Mouse (Mus musculus) kidney, postnatal 0 days (tissue): ENCODE results near the gene Gm3591. TPM values are rescaled to one million over a fixed set of nuclear protein-coding genes. Genes with fewer than 3 reads are reported as not detected.
"Not testable (repeated sequence)": the region's sequence is repeated elsewhere in the genome, so short reads cannot be mapped to it uniquely, and the experiment has no call there.

Experiments used
- ATAC-seq: fragments of 200-750 bp; cut with Nextera tagmentation; replicated peaks from 2 replicates; pipeline ENCODE4 v1.8.0; 2017; ENCODE audit warnings: low read depth, moderate number of reproducible peaks, moderate TSS enrichment, moderate library complexity; ENCODE audit not compliant: low FRiP score
- DNase-seq: peaks from one replicate; pipeline ENCODE4 v3.0.0-alpha.2; 2016; ENCODE audit warnings: low spot score
- H3K27ac ChIP-seq: fragments of 300-500 bp; sonication (generic); 2 replicates; pipeline ENCODE4 v1.5.1; 2014; ENCODE audit warnings: mild to moderate bottlenecking
- H3K27me3 ChIP-seq: fragments of 300-500 bp; sonication (generic); 2 replicates; pipeline ENCODE4 v1.6.1; 2014; ENCODE audit warnings: low read length, mixed read lengths; ENCODE audit not compliant: insufficient read depth
- H3K36me3 ChIP-seq: fragments of 300-500 bp; sonication (generic); 2 replicates; pipeline ENCODE4 v1.6.1; 2014; ENCODE audit warnings: low read length, mixed read lengths; ENCODE audit not compliant: insufficient read depth
- H3K4me1 ChIP-seq: fragments of 300-500 bp; sonication (generic); replicated peaks from 2 replicates; pipeline ENCODE4 v1.6.1; 2014; ENCODE audit warnings: antibody characterized with exemption, low read length, mixed read lengths; ENCODE audit not compliant: insufficient read depth
- H3K4me2 ChIP-seq: fragments of 300-500 bp; sonication (generic); 2 replicates; pipeline ENCODE4 v1.6.1; 2014; ENCODE audit warnings: mild to moderate bottlenecking, low read length, moderate library complexity, mixed read lengths
- H3K4me3 ChIP-seq: fragments of 300-500 bp; sonication (generic); replicated peaks from 2 replicates; pipeline ENCODE4 v1.5.1; 2014; ENCODE audit warnings: low read depth, low read length
- H3K9ac ChIP-seq: fragments of 300-500 bp; sonication (generic); 2 replicates; pipeline ENCODE4 v1.6.1; 2014; ENCODE audit warnings: low read depth, low read length
- H3K9me3 ChIP-seq: fragments of 300-500 bp; sonication (generic); replicated peaks from 2 replicates; pipeline ENCODE4 v1.6.1; 2016; ENCODE audit warnings: low read length, inconsistent platforms, mixed read lengths
- WGBS: fragments of 180-500 bp; shearing (Covaris S2); extraction: QIAGEN DNeasy Blood & Tissue Kit; methylation state at CpG from one replicate; pipeline ENCODE4 v1.1.7; 2014; 5-methylcytosine and 5-hydroxymethylcytosine counted together
- polyA plus RNA-seq: library from polyadenylated mRNA; unstranded; fragments of >200 nt; fragmentation: Nextera tagmentation; extraction: Ambion mirVana; gene quantifications from 2 replicates; pipeline ENCODE4 v1.2.1, GENCODE M21; 2015

Gene Gm3591
- 0.37 TPM in 1 of 2 replicates, not detected in the other for polyA plus RNA-seq

GRCm38 (mm10) chr14:6412382-6412781 is at the start of gene Gm3591:
Gm3591 (minus strand) TSS chr14:6412482.
- not testable (repeated sequence) for H3K4me1 ChIP-seq, ATAC-seq, DNase-seq, H3K27me3 ChIP-seq, H3K9me3 ChIP-seq, H3K36me3 ChIP-seq, H3K4me2 ChIP-seq, H3K27ac ChIP-seq, H3K4me3 ChIP-seq, H3K9ac ChIP-seq
- no CpG with 5 or more reads among the region's 2 CpGs for WGBS

- ATAC-seq, H3K9ac ChIP-seq, H3K4me1 ChIP-seq, H3K27ac ChIP-seq, H3K36me3 ChIP-seq, DNase-seq, H3K4me3 ChIP-seq, H3K9me3 ChIP-seq, H3K4me2 ChIP-seq, H3K27me3 ChIP-seq: not testable (repeated sequence)
- WGBS = no CpG with 5 or more reads among the region's 4 CpGs
Measured at GRCm38 (mm10) chr14:6444511-6444910, 32.2 kb upstream of the Gm3591 start, which contains the start of gene Gm3594. Gm3594 (minus strand) TSS chr14:6444611.

- H3K27ac ChIP-seq, DNase-seq, H3K36me3 ChIP-seq, H3K9me3 ChIP-seq, H3K4me1 ChIP-seq, H3K9ac ChIP-seq, ATAC-seq, H3K4me2 ChIP-seq, H3K27me3 ChIP-seq, H3K4me3 ChIP-seq: not testable (repeated sequence)
- WGBS = 67% methylated on average over 2 of the region's 4 CpGs
Measured at GRCm38 (mm10) chr14:6440774-6441173, 28.5 kb upstream of the Gm3591 start.

GRCm38 (mm10) chr14:6440206-6440605 is 27.9 kb upstream of the Gm3591 start:
- H3K27ac ChIP-seq, ATAC-seq, H3K4me3 ChIP-seq, H3K27me3 ChIP-seq, H3K9ac ChIP-seq, H3K4me1 ChIP-seq, H3K4me2 ChIP-seq, DNase-seq, H3K36me3 ChIP-seq, H3K9me3 ChIP-seq: not testable (repeated sequence)
- WGBS = 42% methylated on average over 1 of the region's 5 CpGs

- H3K27ac ChIP-seq = not testable (repeated sequence)
- WGBS = 11% methylated on average over 6 of the region's 42 CpGs
Measured at GRCm38 (mm10) chr14:6426766-6427165, 14.5 kb upstream of the Gm3591 start.

GRCm38 (mm10) chr14:6426353-6426752 is 14.1 kb upstream of the Gm3591 start:
- not testable (repeated sequence) for DNase-seq, H3K9me3 ChIP-seq, ATAC-seq, H3K27ac ChIP-seq, H3K4me1 ChIP-seq, H3K9ac ChIP-seq, H3K4me3 ChIP-seq, H3K36me3 ChIP-seq, H3K27me3 ChIP-seq, H3K4me2 ChIP-seq
- 19% methylated on average over 15 of the region's 22 CpGs for WGBS

More at GRCm38 (mm10) chr14:6426766-6427165, 14.5 kb upstream of the Gm3591 start:
- H3K4me2 ChIP-seq, H3K27me3 ChIP-seq, ATAC-seq, H3K4me3 ChIP-seq, H3K4me1 ChIP-seq, H3K9ac ChIP-seq, H3K36me3 ChIP-seq, DNase-seq, H3K9me3 ChIP-seq: not testable (repeated sequence)

- H3K9me3 ChIP-seq, H3K4me3 ChIP-seq, H3K4me1 ChIP-seq, ATAC-seq, H3K27me3 ChIP-seq, DNase-seq, H3K9ac ChIP-seq, H3K4me2 ChIP-seq, H3K27ac ChIP-seq, H3K36me3 ChIP-seq: not testable (repeated sequence)
- WGBS = 74% methylated on average over 2 of the region's 4 CpGs
Measured at GRCm38 (mm10) chr14:6390219-6390618, 22.1 kb downstream of the Gm3591 start, which contains the start of gene Gm16440. Gm16440 (minus strand) TSS chr14:6390319.

Other genes starting within 250 kb of the Gm3591 start
- gene Gm21560, start 193.2 kb downstream of the Gm3591 start, polyA plus RNA-seq = not detected in 2 replicates
- gene Gm3411, start 125.2 kb downstream of the Gm3591 start, polyA plus RNA-seq = 0.67 and 0.79 TPM in 2 replicates
- not detected in 2 replicates for gene Gm21103, start 107.6 kb downstream of the Gm3591 start, polyA plus RNA-seq
- not detected in 2 replicates for gene Gm3618, start 68.8 kb downstream of the Gm3591 start, polyA plus RNA-seq
- gene Gm16440, start 22.2 kb downstream of the Gm3591 start, polyA plus RNA-seq = not detected in 2 replicates
- not detected in 2 replicates for gene Gm3594, start 32.1 kb upstream of the Gm3591 start, polyA plus RNA-seq
- not detected in 2 replicates for gene Gm8356, start 124.8 kb upstream of the Gm3591 start, polyA plus RNA-seq
- gene Gm3629, start 178.1 kb upstream of the Gm3591 start, polyA plus RNA-seq = 0.11 TPM in 1 of 2 replicates, not detected in the other
- not detected in 2 replicates for gene Gm3460, start 209.9 kb upstream of the Gm3591 start, polyA plus RNA-seq